Mouse (Mus musculus) CH12.LX (cell line): ENCODE measurements at regions not wholly inside any gene's neighbourhood (a gene's known extent, or its start where the extent isn't known, plus 50 kb on each side); places are given as distances from the start of the nearest gene placed in this dataset.

Source experiments
- DNase-seq: peaks from one replicate; pipeline ENCODE4 v3.0.0-alpha.2; 2013; ENCODE audit errors: extremely low read depth
- H3K27ac ChIP-seq: 2 replicates; pipeline ENCODE4 v1.5.1; 2012; ENCODE audit warnings: low read depth, mild to moderate bottlenecking, control low read depth, moderate library complexity; ENCODE audit not compliant: insufficient read depth
- H3K27me3 ChIP-seq: replicated peaks from 2 replicates; pipeline ENCODE3; 2012; ENCODE audit warnings: inconsistent platforms
- H3K36me3 ChIP-seq, 2 experiments: replicated peaks in 1 of 2; 2 replicates each; pipeline versions ENCODE3 to v1.6.1; 2012; ENCODE audit warnings: inconsistent platforms in 1 of 2, low read length in 1 of 2, mild to moderate bottlenecking in 1 of 2, mixed read lengths in 1 of 2, moderate library complexity in 1 of 2; ENCODE audit not compliant: control insufficient read depth in 1 of 2, insufficient read depth in 1 of 2
- H3K4me1 ChIP-seq, 2 experiments: 2 replicates each; pipeline ENCODE4 v1.6.1; 2012; ENCODE audit warnings: inconsistent platforms in 1 of 2, moderate library complexity in 1 of 2; ENCODE audit not compliant: insufficient read depth in 2 of 2, control insufficient read depth in 1 of 2
- H3K4me2 ChIP-seq: 2 replicates; pipeline ENCODE4 v1.6.1; 2012; ENCODE audit warnings: low read depth, mild to moderate bottlenecking, control low read depth; ENCODE audit not compliant: poor library complexity, insufficient read depth, severe bottlenecking
- H3K4me3 ChIP-seq, 3 experiments: fragments of 150-350 bp in 1 of 3; sonication (generic) in 1 of 3; replicated peaks in 1 of 3; 2 replicates each; pipeline versions ENCODE3 to v1.5.1; 2011 to 2012; ENCODE audit warnings: low read depth in 2 of 3, low read length in 2 of 3, mild to moderate bottlenecking in 2 of 3, moderate library complexity in 2 of 3, control low read depth in 1 of 3, improper control_type of control experiment in 1 of 3, inconsistent platforms in 1 of 3, mixed read lengths in 1 of 3; ENCODE audit not compliant: poor library complexity in 1 of 3
- H3K79me2 ChIP-seq: replicated peaks from 2 replicates; pipeline ENCODE4 v1.6.1; 2012; ENCODE audit warnings: mild to moderate bottlenecking, moderate library complexity; ENCODE audit not compliant: control insufficient read depth, poor library complexity, insufficient read depth, severe bottlenecking; ENCODE audit errors: extremely low read depth
- H3K9ac ChIP-seq: 2 replicates; pipeline ENCODE4 v1.6.1; 2012; ENCODE audit warnings: low read depth, mild to moderate bottlenecking, control low read depth, moderate library complexity; ENCODE audit not compliant: insufficient read depth
- H3K9me3 ChIP-seq: replicated peaks from 2 replicates; pipeline ENCODE3; 2012; ENCODE audit warnings: low read length, inconsistent platforms, mixed read lengths
- CHD1 ChIP-seq: IDR thresholded peaks from 2 replicates; pipeline ENCODE4 v1.6.1; 2012; ENCODE audit warnings: low read depth, low read length, improper control_type of control experiment, inconsistent platforms
- CTCF ChIP-seq, 2 experiments: IDR thresholded peaks in 1 of 2; conservative IDR thresholded peaks in 1 of 2; 2 replicates each; pipeline ENCODE4 v1.5.1; 2011 to 2012; ENCODE audit warnings: low read depth in 2 of 2, low read length in 2 of 2, improper control_type of control experiment in 1 of 2, inconsistent platforms in 1 of 2, mild to moderate bottlenecking in 1 of 2, moderate library complexity in 1 of 2
- E2F4 ChIP-seq: IDR thresholded peaks from 2 replicates; pipeline ENCODE4 v1.6.1; 2011; ENCODE audit warnings: low read depth, low read length, improper control_type of control experiment; ENCODE audit not compliant: insufficient replicate concordance
- ETS1 ChIP-seq: conservative IDR thresholded peaks from 2 replicates; pipeline ENCODE4 v1.6.1; 2012; ENCODE audit warnings: low read depth, mild to moderate bottlenecking, inconsistent platforms, low read length, improper control_type of control experiment, moderate library complexity
- IRF4 ChIP-seq: IDR thresholded peaks from 2 replicates; pipeline ENCODE4 v1.6.1; 2014; ENCODE audit warnings: low read depth, mild to moderate bottlenecking, inconsistent platforms, low read length, improper control_type of control experiment
- KAT2A ChIP-seq: IDR thresholded peaks from 2 replicates; pipeline ENCODE4 v1.6.1; 2012; ENCODE audit warnings: low read length, improper control_type of control experiment, inconsistent platforms; ENCODE audit not compliant: insufficient replicate concordance
- MAFK ChIP-seq: IDR thresholded peaks from 2 replicates; pipeline ENCODE4 v1.6.1; 2011; ENCODE audit warnings: low read length, improper control_type of control experiment; ENCODE audit not compliant: insufficient replicate concordance
- MAX ChIP-seq: IDR thresholded peaks from 2 replicates; pipeline ENCODE4 v1.6.1; 2011; ENCODE audit warnings: low read length, improper control_type of control experiment
- NRF1 ChIP-seq: IDR thresholded peaks from 2 replicates; pipeline ENCODE4 v1.6.1; 2014; ENCODE audit warnings: low read depth, mild to moderate bottlenecking, inconsistent platforms, low read length, improper control_type of control experiment, moderate library complexity
- POLR2AphosphoS2 ChIP-seq: IDR thresholded peaks from 2 replicates; pipeline ENCODE4 v1.6.1; 2011; ENCODE audit warnings: low read depth, low read length, improper control_type of control experiment
- RAD21 ChIP-seq: IDR thresholded peaks from 2 replicates; pipeline ENCODE4 v1.6.1; 2011; ENCODE audit warnings: low read depth, mild to moderate bottlenecking, low read length, improper control_type of control experiment, moderate library complexity
- SMC3 ChIP-seq: IDR thresholded peaks from 2 replicates; pipeline ENCODE4 v1.6.1; 2011; ENCODE audit warnings: low read depth, low read length, improper control_type of control experiment
- TCF12 ChIP-seq: IDR thresholded peaks from 2 replicates; pipeline ENCODE4 v1.6.1; 2014; ENCODE audit warnings: low read depth, mild to moderate bottlenecking, inconsistent platforms, low read length, improper control_type of control experiment
- USF1 ChIP-seq: IDR thresholded peaks from 2 replicates; pipeline ENCODE4 v1.6.1; 2014; ENCODE audit warnings: low read depth, mild to moderate bottlenecking, inconsistent platforms, low read length, improper control_type of control experiment
- dilution Hi-C: fragments of 300-500 bp; cut with MboI; formaldehyde crosslinking; loops from 2 replicates; pipeline ENCODE4 v1.14.3; 2020; ENCODE audit warnings: low sequenced_read_pairs; ENCODE audit not compliant: extremely low pct_unique_long_range_greater_than_20kb, extremely low pct_ligation_motif_present
- in situ Hi-C: fragments of 300-500 bp; cut with MboI; formaldehyde crosslinking; loops from 3 replicates; pipeline ENCODE4 v1.14.3; 2019; ENCODE audit warnings: low sequenced_read_pairs, low pct_ligation_motif_present, low pct_unique_long_range_greater_than_20kb, mixed read lengths

GRCm38 (mm10) chr2:68530228-68530627 is 52.0 kb upstream of the 4933409G03Rik start:
- Histone ChIP-seq H3K4me2 (no peak overlapping the region), H3K4me3 (no peak overlapping the region), H3K27ac (no peak overlapping the region), H3K79me2 (no peaks in the 10 kb centered on the region), H3K36me3 (no peaks in the 10 kb centered on the region), H3K9ac (no peak overlapping the region), H3K27me3 (no peaks in the 10 kb centered on the region)
- TF ChIP-seq NRF1 = no peak
- no peak for TF ChIP-seq CTCF (conservative IDR thresholded peaks at IDR 0.05 in 1 of 2, IDR thresholded peaks at IDR 0.05 in 1 of 2; ENCODE audit: low read depth in 2 of 2, low read length in 2 of 2)
- no peak for TF ChIP-seq KAT2A
- TF ChIP-seq ETS1 = no peak
- no peak for TF ChIP-seq CHD1
- TF ChIP-seq RAD21 = no peak
- TF ChIP-seq E2F4 = no peak
- no peak for TF ChIP-seq USF1
- TF ChIP-seq MAX = no peak
- no peak for TF ChIP-seq SMC3
- TF ChIP-seq POLR2AphosphoS2 = no peak
- no peak for TF ChIP-seq IRF4
- no peak for TF ChIP-seq MAFK
- TF ChIP-seq, all 38 proteins: peak for 0
- Histone ChIP-seq H3K9me3 (peaks cover 54% of the 10 kb centered on the region), H3K4me1 (no peaks in the 10 kb centered on the region)
- in situ Hi-C loops (no loop called here), dilution Hi-C loops (no loop called here)
- no peak for DNase-seq

- Histone ChIP-seq H3K27ac (no peak overlapping the region), H3K79me2 (no peaks in the 10 kb centered on the region)
- dilution Hi-C loops = no loop called here
- TF ChIP-seq TCF12 = no peak
- TF ChIP-seq, all 38 proteins: peak for 0
- Histone ChIP-seq H3K4me2 (no peak overlapping the region), H3K4me1 (no peaks in the 10 kb centered on the region), H3K9me3 (peaks cover 48% of the 10 kb centered on the region), H3K4me3 (no peak overlapping the region), H3K36me3 (no peaks in the 10 kb centered on the region), H3K27me3 (no peaks in the 10 kb centered on the region), H3K9ac (no peak overlapping the region)
- in situ Hi-C loops = no loop called here
- no peak for DNase-seq
Measured at GRCm38 (mm10) chr2:68531099-68531498, 51.1 kb upstream of the 4933409G03Rik start.
